Mouse (Mus musculus) liver, embryonic 14.5 days (tissue): Measurements from ENCODE around the gene Prkar1a. TPM values are rescaled to one million over a fixed set of nuclear protein-coding genes. Genes with fewer than 3 reads are reported as not detected.

Experiments
- ATAC-seq: fragments of 200-750 bp; cut with Nextera tagmentation; 2 replicates; pipeline ENCODE4 v1.8.0; 2017; ENCODE audit warnings: moderate number of reproducible peaks, mild to moderate bottlenecking, moderate library complexity; ENCODE audit not compliant: insufficient read depth
- DNase-seq, 3 experiments: peaks; one replicate each; pipeline ENCODE4 v3.0.0-alpha.2; 2012 to 2013; ENCODE audit warnings: low read depth in 3 of 3, low spot score in 3 of 3
- H3K27ac ChIP-seq: fragments of 300-500 bp; sonication (generic); 2 replicates; pipeline ENCODE4 v1.5.1; 2014; ENCODE audit warnings: moderate library complexity, mild to moderate bottlenecking, control low read depth, inconsistent platforms
- H3K27me3 ChIP-seq: fragments of 300-500 bp; sonication (generic); 2 replicates; pipeline ENCODE4 v1.6.1; 2014; ENCODE audit warnings: mild to moderate bottlenecking, low read length, moderate library complexity; ENCODE audit not compliant: control insufficient read depth, insufficient read depth
- H3K36me3 ChIP-seq: fragments of 300-500 bp; sonication (generic); replicated peaks from 2 replicates; pipeline ENCODE4 v1.6.1; 2014; ENCODE audit warnings: low read depth; ENCODE audit not compliant: control insufficient read depth, insufficient read depth
- H3K4me1 ChIP-seq, 2 experiments: fragments of 200-500 bp in 1 of 2; fragments of 300-500 bp in 1 of 2; sonication (generic) in 1 of 2; replicated peaks; 2 replicates each; pipeline ENCODE4 v1.6.1; 2012 to 2014; ENCODE audit warnings: antibody characterized with exemption in 1 of 2, inconsistent platforms in 1 of 2, low read length in 1 of 2; ENCODE audit not compliant: control insufficient read depth in 2 of 2, insufficient read depth in 2 of 2
- H3K4me2 ChIP-seq: fragments of 300-500 bp; sonication (generic); 2 replicates; pipeline ENCODE4 v1.6.1; 2014; ENCODE audit warnings: low read depth, mild to moderate bottlenecking, control low read depth, moderate library complexity
- H3K4me3 ChIP-seq, 2 experiments: fragments of 200-500 bp in 1 of 2; fragments of 300-500 bp in 1 of 2; sonication (generic) in 1 of 2; 2 replicates each; pipeline ENCODE4 v1.5.1; 2012 to 2014; ENCODE audit warnings: low read depth in 2 of 2, low read length in 2 of 2, mild to moderate bottlenecking in 2 of 2, control low read depth in 1 of 2, inconsistent platforms in 1 of 2, moderate library complexity in 1 of 2; ENCODE audit not compliant: insufficient read depth in 1 of 2
- H3K9ac ChIP-seq: fragments of 300-500 bp; sonication (generic); replicated peaks from 2 replicates; pipeline ENCODE4 v1.6.1; 2014; ENCODE audit warnings: mild to moderate bottlenecking, control low read depth, moderate library complexity
- H3K9me3 ChIP-seq: fragments of 300-500 bp; sonication (generic); 2 replicates; pipeline ENCODE4 v1.6.1; 2016; ENCODE audit warnings: low read length, mixed read lengths; ENCODE audit not compliant: control insufficient read depth
- CTCF ChIP-seq: IDR thresholded peaks from 2 replicates; pipeline ENCODE4 v1.5.1; 2016; ENCODE audit warnings: antibody characterized with exemption, low read depth, control low read depth
- EP300 ChIP-seq: IDR thresholded peaks from 2 replicates; pipeline ENCODE4 v1.6.1; 2016; ENCODE audit warnings: antibody characterized with exemption, low read depth
- WGBS: fragments of 180-500 bp; shearing (Covaris S2); extraction: QIAGEN DNeasy Blood & Tissue Kit; methylation state at CpG from one replicate; pipeline ENCODE4 v1.1.7; 2014; ENCODE audit not compliant: insufficient replicate concordance; 5-methylcytosine and 5-hydroxymethylcytosine counted together
- polyA plus RNA-seq, 2 experiments: library from polyadenylated mRNA; depleted of rRNA in 1 of 2; stranded (reverse) in 1 of 2; unstranded in 1 of 2; fragments of >200 nt; fragmentation: Nextera tagmentation in 1 of 2; extraction: Ambion mirVana in 1 of 2; gene quantifications; 2 replicates each; pipeline versions ENCODE4 v1.2.1 to v1.2.3; 2012 to 2014

Gene Prkar1a
- polyA plus RNA-seq, 2 experiments, result 43.9 to 115 TPM

DNA sequence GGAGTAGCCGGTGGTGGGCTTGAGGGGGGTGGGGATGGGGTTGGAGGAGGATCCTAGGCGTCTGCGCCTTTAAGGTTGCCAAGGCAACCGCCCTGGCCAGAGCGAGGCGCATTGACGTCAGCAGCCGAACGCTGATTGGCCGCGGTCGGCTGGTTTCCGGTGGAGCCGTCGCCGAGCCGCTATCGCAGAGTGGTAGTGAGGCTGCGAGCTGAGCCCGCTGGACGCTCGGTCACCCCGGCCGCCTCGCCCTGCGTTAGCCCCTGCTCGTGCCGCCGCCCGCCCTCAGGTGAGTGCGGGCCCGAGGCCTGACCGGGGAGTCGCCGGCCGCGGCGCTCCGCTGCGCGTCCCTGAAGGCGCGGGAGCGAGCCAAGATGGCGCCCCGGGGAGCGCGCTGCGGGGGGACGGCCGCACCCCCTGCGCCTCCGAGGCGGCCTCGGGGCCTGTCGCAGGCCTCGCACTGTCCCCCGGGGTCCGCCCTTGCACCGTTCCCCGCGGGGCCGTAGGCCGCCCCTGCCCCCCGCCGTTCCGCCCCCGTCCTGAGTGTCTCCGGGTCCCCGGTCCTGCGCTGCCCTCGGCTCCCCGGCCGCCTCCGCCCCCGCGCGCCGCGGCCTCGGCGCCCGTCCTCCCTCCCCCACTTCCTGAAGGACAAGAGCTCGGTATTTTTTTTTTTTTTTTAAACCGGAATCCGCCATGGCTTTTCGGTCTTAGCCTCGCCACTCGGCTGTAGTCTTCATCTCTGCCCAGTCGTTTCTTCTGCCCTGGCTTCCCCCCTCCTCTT is 1.8 kb downstream of the Prkar1a start:
- peak overlapping the region; percentile 95 for H3K4me2 ChIP-seq
- peak overlapping the region; percentile 88 for H3K9ac ChIP-seq
- under 1% methylated on average over 84 of the region's 90 CpGs for WGBS
- DNase-seq (peak; percentile 77 to 80 (median 77)), ATAC-seq (peak; percentile 94)
- H3K27ac ChIP-seq, result peak overlapping the region; percentile 71
- H3K9me3 ChIP-seq, result no peaks in the 10 kb centered on the region
- H3K36me3 ChIP-seq, result peaks cover 21% of the 10 kb centered on the region
- no peak for TF ChIP-seq CTCF
- no peak for TF ChIP-seq EP300
- peaks cover 3% of the 10 kb centered on the region; the same call in 1 of the 2 replicates for H3K27me3 ChIP-seq
- H3K4me3 ChIP-seq, result peak overlapping the region; percentile 70 to 84
- H3K4me1 ChIP-seq, result peaks cover 24% of the 10 kb centered on the region in 2 experiments

DNA sequence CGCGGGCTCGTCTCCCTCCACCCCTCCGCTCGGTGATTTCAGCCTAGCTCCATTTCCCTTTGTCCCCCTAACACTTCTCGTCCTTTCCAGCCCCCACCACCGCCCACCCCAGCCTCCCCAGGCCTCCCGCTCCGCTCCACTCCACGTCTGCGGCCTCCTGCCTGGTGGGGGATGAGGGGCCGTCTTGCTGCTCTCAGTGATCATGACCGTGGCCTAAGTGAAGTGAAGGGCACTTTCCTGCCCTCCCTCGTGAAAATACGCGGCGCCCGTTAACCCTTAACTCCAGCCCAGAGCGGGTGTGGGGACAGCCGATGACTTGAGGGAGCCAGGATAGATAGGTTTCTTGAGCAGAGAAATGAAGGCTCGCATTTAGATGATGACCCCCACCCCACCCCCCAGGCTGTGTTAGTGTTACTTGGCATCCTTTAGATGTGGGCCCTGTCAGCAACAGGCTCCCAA is 2.4 kb downstream of the Prkar1a start:
- Histone ChIP-seq H3K36me3 (peaks cover 21% of the 10 kb centered on the region), H3K27ac (peak overlapping the region; percentile 71), H3K9me3 (no peaks in the 10 kb centered on the region), H3K4me3 (peak overlapping the region; percentile 70 to 84), H3K4me1 (peaks cover 28 to 30% of the 10 kb centered on the region in 2 experiments), H3K27me3 (peaks cover 3% of the 10 kb centered on the region; the same call in 1 of the 2 replicates), H3K9ac (peak overlapping the region; percentile 88), H3K4me2 (peak overlapping the region; percentile 95)
- no peak for ATAC-seq
- TF ChIP-seq EP300 (no peak), CTCF (no peak)
- under 1% methylated on average over 21 of the region's 21 CpGs for WGBS
- DNase-seq, result no peak

GRCm38 (mm10) chr11:109652505-109652904 is 3.3 kb downstream of the Prkar1a start:
- DNase-seq (no peak), ATAC-seq (no peak)
- Histone ChIP-seq H3K4me3 (peak overlapping the region; percentile 70 to 84; a peak in 3 of 4 replicates), H3K4me2 (peak overlapping the region; percentile 95), H3K9me3 (no peaks in the 10 kb centered on the region), H3K36me3 (peaks cover 21% of the 10 kb centered on the region), H3K27ac (peak overlapping the region; percentile 37), H3K9ac (peak overlapping the region; percentile 88), H3K4me1 (peaks cover 33 to 35% of the 10 kb centered on the region in 2 experiments), H3K27me3 (peaks cover 3% of the 10 kb centered on the region; the same call in 1 of the 2 replicates)
- WGBS, result 22% methylated on average over 6 of the region's 6 CpGs
- no peak for TF ChIP-seq EP300
- no peak for TF ChIP-seq CTCF

DNA sequence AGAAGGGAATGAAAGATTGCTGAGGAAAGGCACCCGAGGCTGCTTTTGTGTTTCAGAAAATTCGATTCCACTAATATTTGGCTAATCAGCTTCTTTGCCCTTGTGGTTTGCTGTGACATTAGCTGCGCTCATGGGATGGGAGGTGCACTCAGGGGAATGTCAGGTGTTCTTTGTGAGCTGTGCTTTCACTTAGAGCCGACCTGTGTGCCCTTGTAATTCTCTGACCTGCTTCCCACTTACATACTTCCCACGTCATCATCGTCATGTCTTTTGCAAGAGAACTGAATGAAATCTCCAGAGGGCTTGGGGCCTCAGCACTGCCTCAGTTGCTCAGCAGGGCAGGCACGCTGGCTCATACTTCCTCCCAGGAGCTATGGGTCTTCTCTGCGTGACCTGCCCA is 4.0 kb downstream of the Prkar1a start:
- H3K4me1 ChIP-seq, result peaks cover 33 to 35% of the 10 kb centered on the region in 2 experiments
- TF ChIP-seq EP300, result no peak
- H3K9ac ChIP-seq, result no peak overlapping the region
- peaks cover 21% of the 10 kb centered on the region for H3K36me3 ChIP-seq
- 67% methylated on average over 8 of the region's 8 CpGs for WGBS
- no peaks in the 10 kb centered on the region for H3K9me3 ChIP-seq
- H3K27ac ChIP-seq, result no peak overlapping the region
- H3K4me2 ChIP-seq, result peak overlapping the region; percentile 95
- ATAC-seq (no peak), DNase-seq (no peak)
- H3K4me3 ChIP-seq, result no peak overlapping the region
- H3K27me3 ChIP-seq, result peaks cover 3% of the 10 kb centered on the region; the same call in 1 of the 2 replicates

- no peak for ATAC-seq
- Histone ChIP-seq H3K4me1 (peaks cover 27 to 33% of the 10 kb centered on the region in 2 experiments), H3K9ac (no peak overlapping the region), H3K27me3 (peaks cover 2% of the 10 kb centered on the region; the same call in 1 of the 2 replicates), H3K27ac (no peak overlapping the region), H3K4me2 (no peak overlapping the region), H3K9me3 (no peaks in the 10 kb centered on the region), H3K4me3 (no peak overlapping the region), H3K36me3 (peaks cover 25% of the 10 kb centered on the region)
- no peak for DNase-seq
- TF ChIP-seq CTCF (no peak), EP300 (no peak)
- 77% methylated on average over 6 of the region's 6 CpGs for WGBS
Observed at GRCm38 (mm10) chr11:109654581-109654980, 5.4 kb downstream of the Prkar1a start.
